Mouse (Mus musculus) C2C12 (cell line): ENCODE data around the gene Gm20532.

Experiments
- CEBPB ChIP-seq: IDR thresholded peaks from one replicate; pipeline ENCODE4 v1.6.1; 2011; ENCODE audit warnings: low read depth, mild to moderate bottlenecking, control low read depth, moderate library complexity
- CTCF ChIP-seq: IDR thresholded peaks from one replicate; pipeline ENCODE4 v1.5.1; 2011; ENCODE audit not compliant: control insufficient read depth, insufficient read depth, insufficient read length
- FOSL1 ChIP-seq: IDR thresholded peaks from one replicate; pipeline ENCODE4 v1.8.0; 2011; ENCODE audit warnings: mild to moderate bottlenecking, low read length; ENCODE audit not compliant: poor library complexity, insufficient read depth, severe bottlenecking
- USF1 ChIP-seq: IDR thresholded peaks from one replicate; pipeline ENCODE4 v1.6.1; 2011; ENCODE audit warnings: low read depth, mild to moderate bottlenecking, control low read depth, moderate library complexity

DNA sequence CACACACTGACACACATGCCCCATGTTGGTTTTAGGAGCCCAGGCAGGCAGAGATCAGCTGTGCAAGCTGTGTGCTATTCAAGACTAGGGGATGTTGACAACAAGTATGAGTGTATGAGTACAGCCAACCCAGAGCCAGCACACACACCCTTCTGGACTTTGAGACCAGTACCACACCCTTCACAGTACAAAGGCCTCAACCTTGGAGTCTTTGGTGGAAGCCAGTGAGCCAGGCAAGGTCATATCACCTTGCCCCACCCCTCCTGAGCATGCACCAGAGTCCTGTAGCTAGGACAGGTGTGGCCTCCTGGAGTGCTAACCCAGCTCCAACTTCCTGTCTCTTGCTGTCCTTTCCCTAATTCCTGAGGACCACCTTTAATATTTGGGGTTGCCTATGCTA, 24.6 kb downstream of the Gm20532 start:
- TF ChIP-seq CTCF (no peak), CEBPB (no peak), USF1 (no peak), FOSL1 (no peak)
